Mouse (Mus musculus): ENCODE measurements at regions not wholly inside any gene's neighbourhood (a gene's known extent, or its start where the extent isn't known, plus 50 kb on each side); places are given as distances from the start of the nearest gene placed in this dataset.
A peak's percentile ranks its signal among the peaks of the same experiment; 100 is the strongest.

DNA sequence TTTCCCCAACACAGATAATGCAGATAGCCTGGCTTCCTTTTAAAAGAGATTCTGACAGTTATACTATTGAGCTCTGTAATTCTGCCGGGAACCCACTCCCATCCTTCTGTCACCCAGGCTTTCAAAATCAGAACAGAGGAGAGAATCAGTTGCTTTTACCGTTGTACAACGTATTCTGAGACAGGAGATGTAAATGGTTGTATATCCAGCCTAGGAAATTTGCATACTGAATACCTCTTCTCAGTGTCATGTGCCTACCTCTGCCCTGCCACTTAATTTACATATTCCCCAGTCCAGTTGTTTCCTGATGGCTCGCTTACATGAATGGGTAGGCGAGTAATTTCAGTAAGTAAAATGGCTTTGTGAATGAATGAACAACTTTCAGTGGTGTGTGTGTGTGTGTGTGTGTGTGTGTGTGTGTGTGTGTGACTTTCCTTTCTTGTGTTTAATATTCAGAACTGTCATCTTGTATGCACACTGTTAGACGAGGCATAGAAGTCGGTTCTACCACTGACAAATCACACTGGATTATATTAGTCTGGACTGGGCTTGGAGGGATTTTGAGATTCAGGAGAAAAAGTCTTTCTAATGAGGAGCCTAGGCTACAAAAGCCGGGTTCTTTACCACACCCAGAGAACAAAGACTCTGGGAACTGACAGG, 282.2 kb upstream of the Cdh6 start:
- DNase-seq (ENCODE audit: low read depth, low spot score) = no peak

DNA sequence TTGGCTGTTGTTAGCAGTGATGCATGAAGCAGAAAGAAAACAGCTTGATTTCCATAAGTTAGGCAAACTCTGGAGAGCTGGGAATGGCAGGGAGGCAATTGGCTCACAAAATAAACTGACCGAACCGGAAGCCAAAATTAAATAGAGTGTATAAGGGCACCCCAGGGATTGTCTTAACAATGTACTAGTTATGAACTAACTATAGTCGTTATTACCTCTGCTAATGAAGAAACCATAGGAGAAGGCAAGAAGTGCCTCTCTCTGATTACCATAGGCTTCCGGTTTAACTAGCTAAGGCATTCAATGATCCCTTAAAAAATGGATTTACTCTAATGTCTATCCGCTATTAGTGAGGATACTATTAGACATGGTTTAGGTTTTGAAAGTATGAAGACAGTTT, 276.9 kb upstream of the Cdh6 start:
- DNase-seq (ENCODE audit: low read depth, low spot score) = no peak

DNA sequence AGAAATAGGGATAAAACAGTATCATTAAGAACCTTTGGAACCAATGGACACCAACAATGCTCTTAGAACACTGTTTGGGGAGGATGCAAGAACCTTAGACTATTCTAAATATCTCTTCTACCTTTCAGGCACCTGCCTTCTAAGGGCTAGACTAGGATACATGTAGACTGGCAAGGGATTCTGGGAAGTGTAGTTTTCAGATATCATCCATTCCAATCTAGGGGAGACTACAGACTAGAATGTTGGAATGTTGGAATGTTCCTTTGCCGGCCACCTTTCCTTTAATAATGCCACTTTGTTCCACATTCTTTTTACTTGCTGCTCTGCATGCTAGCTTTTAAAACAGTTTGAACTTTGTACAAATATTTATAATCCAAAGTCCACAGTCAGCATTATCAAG, 261.1 kb upstream of the Cdh6 start:
- no peak for DNase-seq (ENCODE audit: low read depth, low spot score)

DNA sequence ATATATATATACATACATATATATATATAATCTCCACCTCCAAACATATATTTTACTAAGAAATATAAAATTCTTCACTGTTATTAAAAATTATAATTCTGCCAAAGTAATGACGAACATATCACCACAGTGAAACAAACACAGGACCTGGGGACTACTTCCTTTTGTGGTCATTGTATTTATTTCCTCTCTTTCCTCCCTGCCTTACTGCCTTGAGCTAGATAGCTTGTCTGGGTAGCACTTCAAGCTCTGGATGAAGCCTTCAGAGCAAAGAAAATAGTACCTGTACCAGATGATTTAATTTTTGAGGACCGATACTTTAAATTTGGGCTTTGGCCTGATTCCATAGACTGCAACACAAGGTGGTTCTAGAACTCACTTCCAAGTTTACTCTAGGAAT, 259.5 kb upstream of the Cdh6 start:
- DNase-seq (ENCODE audit: low read depth, low spot score) = no peak

DNA sequence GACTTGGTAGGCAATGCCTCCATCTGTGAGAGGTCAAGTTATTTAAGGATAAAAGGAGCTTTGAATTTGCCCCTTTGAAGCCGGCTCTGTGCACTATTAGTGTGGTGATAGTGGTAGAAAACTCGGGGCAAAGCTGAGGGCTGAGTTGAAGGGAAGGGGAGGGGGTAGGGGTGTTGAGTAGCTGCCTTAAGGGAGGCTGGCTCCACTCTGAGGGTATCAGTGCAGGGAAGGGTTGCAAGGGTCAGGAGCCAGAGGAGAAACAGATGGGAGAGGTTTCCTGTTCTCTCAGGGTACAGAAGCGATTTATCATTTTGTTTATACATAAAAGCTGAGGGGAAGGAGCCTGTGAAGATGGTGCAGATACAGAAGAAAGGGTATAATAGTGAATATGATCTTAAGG, 246.1 kb upstream of the Cdh6 start:
- no peak for DNase-seq (ENCODE audit: low read depth, low spot score)

DNA sequence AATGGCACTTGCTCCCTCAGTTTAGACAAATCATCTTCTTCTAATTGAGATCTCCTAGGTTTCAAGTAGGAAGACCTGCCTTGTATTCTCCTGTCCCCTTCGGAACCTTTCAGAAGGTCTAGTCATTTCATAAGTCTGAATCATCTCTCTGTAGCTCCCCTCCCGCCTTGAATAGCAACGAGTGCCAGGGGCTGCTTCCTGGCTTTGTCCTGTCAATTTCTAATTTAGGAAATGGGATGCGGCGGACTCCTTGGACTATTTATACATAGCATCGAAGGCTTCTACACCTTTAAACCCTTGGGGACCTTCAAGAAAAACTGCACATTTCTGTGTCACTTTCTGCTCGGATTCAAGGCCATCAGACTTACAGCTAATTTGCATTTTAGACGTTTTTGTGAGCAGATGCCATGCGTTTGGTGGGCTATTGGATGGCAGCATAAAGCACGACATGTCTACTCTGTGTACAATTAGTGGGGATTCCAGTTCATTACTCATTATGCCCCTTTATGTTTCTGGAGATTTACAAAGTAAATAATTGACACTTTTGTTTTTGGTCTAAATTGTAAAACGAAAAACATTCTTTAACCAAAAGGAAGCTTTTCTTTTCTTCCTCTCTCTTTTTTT, 236.7 kb upstream of the Cdh6 start:
- no peak for DNase-seq (ENCODE audit: low read depth, low spot score)

DNA sequence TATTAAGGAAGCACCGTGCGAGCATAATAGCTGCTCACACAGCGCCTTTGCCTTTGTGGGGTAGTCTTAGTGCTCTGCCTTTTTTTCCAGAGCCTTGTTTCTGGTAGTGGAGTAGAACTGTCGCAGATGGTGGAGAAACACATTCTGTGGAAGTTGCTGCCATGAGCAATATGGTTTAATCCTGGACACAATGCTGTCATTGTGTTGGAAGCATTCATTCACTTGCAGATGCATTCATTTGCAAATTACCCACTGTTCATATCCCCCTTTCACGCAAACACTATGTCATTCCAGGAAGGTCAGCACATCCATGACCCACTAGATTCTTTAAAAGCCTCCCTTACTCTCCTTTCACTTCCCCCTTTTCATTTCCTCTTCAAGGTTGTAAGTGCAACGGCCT, 219.7 kb upstream of the Cdh6 start:
- DNase-seq (ENCODE audit: low read depth, low spot score) = peak; percentile 32

DNA sequence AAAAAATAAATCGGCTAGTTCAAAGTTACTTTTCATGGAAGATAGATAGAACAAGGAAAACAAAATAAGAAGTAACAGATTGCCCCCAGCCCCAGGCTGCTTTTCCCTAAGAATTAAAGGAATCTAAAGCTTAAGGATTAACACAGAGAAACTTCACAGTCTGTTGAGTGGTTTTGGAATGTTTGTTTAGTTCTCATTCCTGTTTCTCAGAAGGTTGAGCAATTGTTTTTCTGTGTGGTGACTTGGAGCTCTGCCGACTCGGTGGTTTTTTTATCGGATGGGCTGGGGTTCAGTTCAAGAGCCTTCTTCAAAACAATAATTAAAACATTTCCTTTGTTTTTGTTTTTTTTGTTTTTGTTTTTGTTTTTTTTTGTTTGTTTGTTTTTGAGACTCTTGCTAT, 217.9 kb upstream of the Cdh6 start:
- DNase-seq (ENCODE audit: low read depth, low spot score) = no peak

DNA sequence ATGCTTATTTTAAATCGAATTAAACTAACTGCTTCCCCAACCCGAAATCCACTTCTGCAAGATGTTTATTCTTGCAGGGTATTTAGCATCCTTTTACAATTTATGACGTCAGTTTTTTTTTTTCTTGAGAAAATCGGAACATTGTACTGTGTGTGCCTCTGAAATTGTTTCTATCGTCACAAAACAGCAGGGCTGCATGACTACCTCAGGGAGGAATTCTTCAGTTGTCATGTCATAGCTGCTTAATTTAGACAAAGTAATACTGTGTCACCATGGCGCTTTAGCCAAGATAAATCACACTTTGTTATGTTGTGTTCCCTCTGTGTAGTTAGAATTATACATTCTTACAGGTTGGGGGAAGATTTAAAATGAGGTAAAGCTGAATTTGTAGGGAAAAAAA, 211.3 kb upstream of the Cdh6 start:
- DNase-seq (ENCODE audit: low read depth, low spot score) = no peak

DNA sequence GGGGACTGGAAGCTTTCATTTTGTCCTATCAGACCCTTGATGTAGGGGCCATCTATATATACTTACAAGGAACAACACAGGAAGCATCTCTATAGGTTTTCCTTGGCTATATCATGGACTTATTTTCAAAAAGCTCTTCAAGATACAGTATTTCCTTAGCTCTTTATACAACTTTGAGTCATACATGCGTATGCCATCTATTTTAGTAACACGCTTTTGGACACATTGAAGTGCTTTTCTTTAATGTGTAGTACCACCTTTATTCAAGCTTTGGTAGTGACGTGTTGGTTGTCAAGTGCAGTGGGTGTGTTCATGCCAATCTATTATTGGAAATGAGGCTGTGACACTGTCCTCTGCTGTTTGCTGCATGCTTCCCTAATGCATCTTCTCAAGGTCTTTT, 202.1 kb upstream of the Cdh6 start:
- no peak for DNase-seq (ENCODE audit: low read depth, low spot score)

DNA sequence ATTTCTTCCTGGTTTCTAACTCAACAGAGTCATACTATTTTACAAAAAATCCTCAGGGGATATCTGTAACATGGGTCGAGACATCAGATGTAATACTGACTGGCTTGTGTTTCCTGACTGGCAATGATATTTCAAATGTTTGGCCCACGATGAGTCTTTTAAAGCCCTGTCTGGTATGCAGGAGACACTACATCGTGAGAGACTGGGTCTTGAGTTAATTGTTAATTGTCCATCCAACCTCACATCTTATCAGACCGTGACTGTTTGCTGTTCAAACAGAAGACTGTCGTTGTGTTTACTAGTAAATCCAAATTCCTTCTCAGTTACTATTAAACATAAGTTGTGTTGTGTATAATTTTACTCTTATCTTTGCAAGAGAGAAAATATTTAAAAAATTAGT, 195.3 kb upstream of the Cdh6 start:
- no peak for DNase-seq (ENCODE audit: low read depth, low spot score)

DNA sequence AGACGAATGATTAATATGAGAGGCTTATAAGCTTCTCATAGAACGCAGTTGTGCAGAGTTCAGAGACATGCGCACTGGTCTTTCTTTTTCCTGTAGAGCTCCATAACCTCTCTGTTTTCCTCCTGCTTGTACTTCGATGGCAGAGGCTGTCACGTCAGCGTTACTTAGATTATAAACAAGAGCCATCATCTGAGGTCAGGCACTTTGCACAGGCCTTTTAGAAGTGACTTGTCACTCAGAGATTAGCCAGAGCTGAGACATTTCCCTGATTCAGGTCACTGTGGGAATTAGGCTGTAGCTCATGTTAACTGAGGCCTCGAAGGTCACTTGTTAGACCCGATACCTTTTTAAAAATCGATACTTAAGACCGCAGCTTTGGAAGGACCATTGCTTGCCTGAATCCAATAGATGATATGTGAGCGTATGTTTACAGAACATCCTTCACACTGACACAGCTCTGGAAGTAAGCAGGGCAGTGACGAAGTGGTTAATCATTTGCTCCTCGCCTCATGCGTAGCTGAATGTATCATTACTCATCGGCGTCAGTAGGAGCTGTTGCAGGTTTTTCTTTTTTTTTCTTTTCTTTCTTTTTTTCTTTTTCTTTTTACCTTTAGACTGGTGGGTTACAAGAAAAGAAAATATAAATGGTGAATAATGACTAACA, 193.9 kb upstream of the Cdh6 start:
- no peak for DNase-seq (ENCODE audit: low read depth, low spot score)

DNA sequence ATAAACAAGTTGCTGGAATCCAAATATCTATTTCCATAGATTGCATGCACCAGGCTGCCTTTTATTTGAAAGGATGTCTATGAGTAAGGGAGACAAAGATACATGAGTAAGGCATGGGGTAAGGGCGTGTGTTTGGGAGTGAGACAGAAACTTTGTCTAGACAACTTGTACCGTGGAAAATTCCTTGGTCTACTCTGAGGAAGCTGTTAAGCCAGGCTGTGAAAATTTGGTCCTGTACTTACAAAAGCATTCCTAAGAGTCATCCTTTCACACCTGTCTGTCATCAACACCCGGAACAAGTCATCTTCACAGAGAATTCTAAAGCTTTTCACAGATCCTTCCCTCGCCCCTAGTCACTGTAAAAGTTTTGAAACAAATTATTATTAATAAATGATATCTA, 193.1 kb upstream of the Cdh6 start:
- DNase-seq (ENCODE audit: low read depth, low spot score) = no peak

DNA sequence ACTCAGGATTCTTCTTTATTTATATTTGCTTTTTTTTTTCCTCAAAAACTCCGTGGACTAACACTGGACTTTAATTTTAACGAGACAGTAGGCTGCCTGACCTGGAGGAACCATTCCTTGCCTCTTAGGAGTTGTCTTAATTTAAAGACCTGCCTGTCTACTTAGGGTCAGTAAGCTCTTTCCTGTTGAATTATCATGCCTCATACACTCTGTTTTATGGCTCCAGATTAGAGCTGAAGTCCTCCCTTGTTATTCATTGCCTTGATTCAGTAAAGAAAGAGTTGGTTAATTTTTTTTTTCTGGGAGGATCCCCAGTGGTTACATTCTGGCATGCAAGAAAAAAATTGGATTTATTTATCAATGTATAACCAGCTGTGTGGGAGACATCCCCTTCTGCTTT, 187.3 kb upstream of the Cdh6 start:
- DNase-seq (ENCODE audit: low read depth, low spot score) = no peak

DNA sequence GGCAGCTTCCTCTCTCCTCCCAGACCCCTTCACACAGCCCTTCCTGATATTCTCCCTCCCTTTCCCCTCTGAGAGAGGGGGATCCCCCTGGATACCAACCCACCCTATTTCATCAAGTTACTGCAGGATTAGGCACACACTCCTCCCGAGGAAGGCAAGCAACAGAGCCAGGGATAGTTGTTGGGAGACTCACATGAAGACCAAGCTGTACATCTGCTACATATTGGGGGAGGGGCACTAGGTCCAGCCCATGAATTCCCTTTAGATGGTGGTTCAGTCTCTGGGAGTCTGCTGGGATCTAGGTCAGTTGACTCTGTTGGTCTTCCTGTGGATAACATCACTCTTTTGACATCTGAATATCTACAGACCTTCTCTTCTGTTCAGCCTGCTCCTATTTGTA, 185.6 kb upstream of the Cdh6 start:
- DNase-seq (ENCODE audit: low read depth, low spot score) = no peak

DNA sequence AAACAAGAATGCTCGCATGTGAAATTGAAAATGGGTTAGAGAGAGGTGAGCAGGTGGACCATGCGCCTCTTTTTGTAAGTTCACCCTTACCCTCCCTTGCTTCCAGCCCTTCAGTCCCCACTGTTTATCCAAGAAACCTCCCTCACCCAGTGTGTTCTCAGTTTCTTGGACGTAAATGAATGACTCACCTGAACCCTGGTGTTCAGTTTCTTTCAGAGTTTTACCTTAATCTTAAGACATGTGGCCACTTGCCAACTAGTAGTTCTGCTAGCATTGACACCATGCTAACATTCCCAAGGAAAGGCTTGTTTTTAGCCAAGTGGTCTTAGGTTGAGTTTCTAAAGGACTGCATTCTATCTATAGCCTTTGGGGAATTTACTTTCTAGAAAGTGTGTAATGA, 176.8 kb upstream of the Cdh6 start:
- no peak for DNase-seq (ENCODE audit: low read depth, low spot score)

DNA sequence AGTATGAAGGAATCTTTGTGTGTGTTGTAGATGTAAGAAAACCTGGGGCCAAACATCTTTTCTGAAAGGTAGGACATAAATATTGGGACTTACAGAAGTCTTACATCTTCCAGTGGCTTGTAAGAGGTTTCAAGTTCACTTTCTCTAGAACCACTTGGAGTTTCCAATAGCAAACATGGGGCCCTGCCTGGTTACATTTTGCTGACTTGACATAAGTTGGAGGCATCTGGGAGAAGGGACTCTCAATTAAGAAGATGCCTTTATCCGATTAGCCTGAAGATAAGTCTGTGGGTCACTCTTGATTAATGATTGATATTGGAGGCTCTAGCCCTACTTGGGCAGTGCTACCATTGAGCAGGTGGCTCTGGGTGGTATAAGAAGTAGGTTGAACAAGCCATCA, 162.9 kb upstream of the Cdh6 start:
- DNase-seq (ENCODE audit: low read depth, low spot score) = no peak

DNA sequence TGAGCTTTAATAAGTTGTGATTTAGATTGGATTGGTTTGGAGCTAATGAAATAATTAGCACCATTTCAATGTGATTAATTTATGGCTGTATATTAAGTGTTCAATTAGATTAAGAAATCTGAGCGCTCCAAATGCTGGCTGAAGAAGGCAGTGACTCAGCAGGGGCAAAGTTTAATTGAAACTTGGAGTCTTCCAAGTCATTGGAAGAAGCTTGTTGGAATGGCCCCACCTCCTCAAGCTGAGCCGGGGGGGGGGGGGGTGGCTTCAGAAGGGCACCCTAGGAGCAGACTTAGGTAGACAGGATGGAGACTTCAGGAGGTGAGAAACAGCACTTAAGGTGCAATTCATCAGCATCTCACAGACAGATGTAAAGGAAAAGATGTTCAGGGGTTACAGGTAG, 151.0 kb upstream of the Cdh6 start:
- DNase-seq (ENCODE audit: low read depth, low spot score) = no peak

DNA sequence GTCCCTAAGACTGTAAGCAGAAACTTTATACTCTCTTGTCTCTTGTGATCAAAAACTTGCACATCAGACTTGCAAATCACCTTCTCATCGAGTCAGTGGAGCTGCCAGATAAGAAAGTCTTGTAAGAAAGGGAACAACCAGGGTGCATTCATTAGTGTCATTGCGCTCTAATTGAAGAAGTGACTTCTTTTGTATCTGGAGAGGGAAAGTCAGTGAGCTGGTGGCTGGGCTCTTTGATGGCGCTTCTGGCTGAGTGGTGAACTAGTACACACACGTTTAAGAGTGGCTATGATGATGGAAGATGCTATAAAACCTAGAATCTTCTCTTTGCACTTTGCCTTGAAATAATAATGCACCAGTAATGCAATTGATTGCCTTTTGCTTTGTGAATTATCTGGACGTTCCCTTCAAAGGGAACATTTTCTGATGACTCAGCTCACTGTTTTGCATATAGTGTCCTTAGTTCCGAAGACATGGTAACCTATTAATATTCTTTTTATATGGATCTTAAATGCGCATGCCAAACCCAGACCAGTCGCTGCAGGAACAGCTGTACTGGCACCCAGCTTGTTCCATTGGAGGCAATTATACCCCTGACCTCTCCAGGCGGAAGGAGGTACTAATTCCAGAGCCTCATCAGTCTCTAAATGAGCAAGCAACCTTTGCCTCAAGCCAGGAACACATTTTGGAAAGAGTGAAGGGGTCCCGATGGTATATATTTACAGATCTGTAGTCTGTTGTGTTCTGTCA, 147.3 kb upstream of the Cdh6 start:
- DNase-seq (ENCODE audit: low read depth, low spot score) = no peak

DNA sequence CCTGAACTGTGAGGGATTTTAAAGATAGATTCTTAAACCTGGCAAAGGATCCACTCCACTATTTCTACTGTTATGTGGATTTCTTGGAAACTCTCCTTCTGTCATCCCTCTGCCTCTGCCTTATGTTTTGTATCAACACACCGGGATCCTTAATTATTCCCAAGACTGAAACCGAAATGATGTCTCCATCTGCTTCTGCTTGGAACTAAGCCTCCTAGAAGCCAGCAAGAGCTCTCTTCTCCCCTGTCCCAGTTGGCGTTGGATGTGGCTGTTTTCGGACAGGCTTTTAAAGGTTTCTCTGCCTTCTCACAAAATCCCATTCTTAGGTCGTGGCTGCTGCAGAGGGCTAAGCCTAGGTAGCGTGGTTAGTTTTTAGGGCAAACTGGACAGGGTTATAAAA, 131.1 kb upstream of the Cdh6 start:
- DNase-seq (ENCODE audit: low read depth, low spot score) = no peak

DNA sequence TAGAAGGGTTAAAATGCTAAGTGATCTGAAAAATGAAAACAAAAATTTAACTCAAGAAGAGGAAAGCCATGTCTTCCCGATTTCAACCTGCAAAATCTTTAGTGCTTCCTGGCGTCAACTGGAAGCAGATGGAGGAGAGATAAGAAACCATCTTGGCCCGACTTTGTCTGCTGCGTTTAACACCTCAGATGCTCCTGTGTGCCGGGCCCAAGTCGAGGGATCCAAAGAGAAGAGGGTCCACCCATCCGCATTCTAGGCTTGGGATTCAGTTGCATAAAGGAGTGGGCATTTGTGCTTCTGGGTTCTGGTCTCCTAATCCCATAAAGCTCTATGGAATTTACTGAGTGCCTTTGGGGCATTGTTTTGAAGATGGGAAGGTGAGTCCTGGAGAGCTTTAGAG, 130.0 kb upstream of the Cdh6 start:
- DNase-seq (ENCODE audit: low read depth, low spot score) = no peak

DNA sequence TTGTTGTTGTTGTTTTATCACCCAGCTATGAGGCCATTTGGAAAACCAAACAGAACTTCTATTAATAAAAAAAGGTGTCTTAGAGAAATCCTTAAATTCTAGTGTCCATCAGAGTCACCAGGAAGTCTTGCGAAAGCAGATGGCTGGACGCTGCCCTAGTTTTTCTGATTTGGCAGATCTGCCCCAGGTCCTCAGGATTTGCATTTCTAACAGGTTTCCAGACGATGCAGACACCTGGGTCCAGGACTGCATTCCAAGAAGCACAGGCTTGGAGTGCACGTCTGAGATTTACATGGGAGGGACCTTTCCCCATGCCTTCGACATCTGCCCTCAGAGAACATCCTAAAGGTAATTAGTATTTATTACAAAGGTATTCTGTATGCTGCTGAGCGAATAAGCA, 129.2 kb upstream of the Cdh6 start:
- no peak for DNase-seq (ENCODE audit: low read depth, low spot score)

DNA sequence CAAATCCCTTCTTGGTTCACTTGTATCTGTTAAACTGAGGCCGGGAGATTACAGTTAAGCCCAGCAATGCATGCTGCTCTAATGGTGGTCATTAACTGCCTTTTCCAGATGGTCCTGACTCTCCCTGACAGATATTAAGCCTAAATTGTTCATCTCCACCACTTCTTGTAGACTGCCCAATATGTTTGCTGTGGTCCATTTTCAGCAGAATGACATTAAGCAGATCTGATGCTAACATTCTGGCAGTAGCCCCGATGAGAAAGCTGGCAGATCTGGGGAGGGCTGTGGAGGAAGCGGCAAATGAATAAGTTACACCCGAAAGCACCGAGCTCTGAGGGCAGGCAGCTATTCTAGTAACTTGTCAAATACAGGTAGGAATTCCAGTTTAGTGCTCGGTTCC, 123.5 kb upstream of the Cdh6 start:
- DNase-seq (ENCODE audit: low read depth, low spot score) = no peak
